Mouse (Mus musculus): ENCODE data around the gene Gm9945. TPM values are rescaled to one million over a fixed set of nuclear protein-coding genes. Genes with fewer than 3 reads are reported as not detected.

Gene Gm9945
- polyA plus RNA-seq, 1 experiment from 2014 or later: not detected

- 85% methylated on average over 8 of the region's 8 CpGs for WGBS
- no peak for ATAC-seq (ENCODE audit: insufficient number of reproducible peaks, low FRiP score, low TSS enrichment, low read depth)
Observed at GRCm38 (mm10) chr11:53447996-53448395, 32.0 kb upstream of the Gm9945 start.

GRCm38 (mm10) chr11:53448529-53448928 lies 31.4 kb upstream of the Gm9945 start:
- Histone ChIP-seq H3K36me3 (no peaks in the 10 kb centered on the region), H3K27ac (replicated peaks) (no peak overlapping the region), H3K27me3 (no peaks in the 10 kb centered on the region), H3K4me2 (replicated peaks) (no peak overlapping the region), H3K4me1 (no peaks in the 10 kb centered on the region), H3K9me3 (replicated peaks) (no peaks in the 10 kb centered on the region), H3K4me3 (replicated peaks) (no peak overlapping the region), H3K9ac (no peak overlapping the region)
- no peak for ATAC-seq (ENCODE audit: insufficient number of reproducible peaks, low FRiP score, low TSS enrichment, low read depth)
- WGBS: 81% methylated on average over 1 of the region's 1 CpGs

More at GRCm38 (mm10) chr11:53447996-53448395, 32.0 kb upstream of the Gm9945 start:
- Histone ChIP-seq H3K9ac (no peak overlapping the region), H3K27me3 (no peaks in the 10 kb centered on the region), H3K9me3 (replicated peaks) (no peaks in the 10 kb centered on the region), H3K36me3 (no peaks in the 10 kb centered on the region), H3K27ac (replicated peaks) (no peak overlapping the region), H3K4me3 (replicated peaks) (no peak overlapping the region), H3K4me2 (replicated peaks) (no peak overlapping the region), H3K4me1 (no peaks in the 10 kb centered on the region)

- Histone ChIP-seq H3K4me2 (replicated peaks) (no peak overlapping the region), H3K9ac (no peak overlapping the region)
Observed at GRCm38 (mm10) chr11:53450070-53450705, 29.8 kb upstream of the Gm9945 start.

GRCm38 (mm10) chr11:53451361-53451760 lies 28.6 kb upstream of the Gm9945 start:
- Histone ChIP-seq H3K27me3 (0 out of 2 replicates have a peak, but pooled peaks cover 4% of the 10 kb centered on the region), H3K9me3 (replicated peaks) (no peaks in the 10 kb centered on the region), H3K4me1 (no peaks in the 10 kb centered on the region), H3K9ac (no peak overlapping the region), H3K4me2 (replicated peaks) (no peak overlapping the region), H3K27ac (replicated peaks) (no peak overlapping the region), H3K36me3 (no peaks in the 10 kb centered on the region), H3K4me3 (replicated peaks) (no peak overlapping the region)
- no peak for ATAC-seq (ENCODE audit: insufficient number of reproducible peaks, low FRiP score, low TSS enrichment, low read depth)
- 63% methylated on average over 2 of the region's 2 CpGs for WGBS

More at GRCm38 (mm10) chr11:53450070-53450705, 29.8 kb upstream of the Gm9945 start:
- H3K27me3 ChIP-seq: no peaks in the 10 kb centered on the region
- H3K9me3 ChIP-seq (replicated peaks): no peaks in the 10 kb centered on the region
- H3K4me1 ChIP-seq: no peaks in the 10 kb centered on the region
- no peak for ATAC-seq (ENCODE audit: insufficient number of reproducible peaks, low FRiP score, low TSS enrichment, low read depth)
- WGBS: 51% methylated on average over 15 of the region's 15 CpGs
- no peak overlapping the region for H3K27ac ChIP-seq (replicated peaks)
- H3K4me3 ChIP-seq (replicated peaks): no peak overlapping the region
- H3K36me3 ChIP-seq: no peaks in the 10 kb centered on the region

GRCm38 (mm10) chr11:53452396-53452795 lies 27.6 kb upstream of the Gm9945 start:
- Histone ChIP-seq H3K27me3 (peaks cover 6% of the 10 kb centered on the region), H3K4me2 (replicated peaks) (no peak overlapping the region), H3K4me1 (0 out of 2 replicates have a peak, but pooled peaks cover 5% of the 10 kb centered on the region), H3K4me3 (replicated peaks) (no peak overlapping the region), H3K27ac (replicated peaks) (no peak overlapping the region), H3K36me3 (no peaks in the 10 kb centered on the region), H3K9me3 (replicated peaks) (no peaks in the 10 kb centered on the region), H3K9ac (no peak overlapping the region)
- WGBS: 95% methylated on average over 9 of the region's 9 CpGs
- ATAC-seq (ENCODE audit: insufficient number of reproducible peaks, low FRiP score, low TSS enrichment, low read depth): no peak

GRCm38 (mm10) chr11:53453031-53453430 lies 26.9 kb upstream of the Gm9945 start:
- Histone ChIP-seq H3K36me3 (no peaks in the 10 kb centered on the region), H3K4me2 (replicated peaks) (no peak overlapping the region), H3K9ac (no peak overlapping the region), H3K9me3 (replicated peaks) (no peaks in the 10 kb centered on the region), H3K27ac (replicated peaks) (no peak overlapping the region), H3K27me3 (peaks cover 11% of the 10 kb centered on the region), H3K4me3 (replicated peaks) (no peak overlapping the region), H3K4me1 (0 out of 2 replicates have a peak, but pooled peaks cover 8% of the 10 kb centered on the region)
- 80% methylated on average over 5 of the region's 5 CpGs for WGBS
- ATAC-seq (ENCODE audit: insufficient number of reproducible peaks, low FRiP score, low TSS enrichment, low read depth): no peak

GRCm38 (mm10) chr11:53456474-53457371 lies 23.2 kb upstream of the Gm9945 start, which contains the start of the genes Gm10447 and Shroom1:
Gene Gm10447, minus strand, starts transcription at chr11:53457110.
Gene Shroom1, plus strand, starts transcription at chr11:53457205.
- H3K36me3 ChIP-seq: no peaks in the 10 kb centered on the region
- ATAC-seq (ENCODE audit: insufficient number of reproducible peaks, low FRiP score, low TSS enrichment, low read depth): peak; percentile 86
- H3K4me3 ChIP-seq (replicated peaks): peak within 1 kb of the TSS; percentile 58
- peaks cover 22% of the 10 kb centered on the region for H3K27me3 ChIP-seq
- H3K9me3 ChIP-seq (replicated peaks): no peaks in the 10 kb centered on the region
- H3K27ac ChIP-seq (replicated peaks): 0 out of 2 replicates have a peak within 1 kb of the TSS, but pooled peaks have one; percentile 31
- 2% methylated on average over 42 of the region's 42 CpGs for WGBS
- peak within 1 kb of the TSS; percentile 94 for H3K4me2 ChIP-seq (replicated peaks)
- H3K9ac ChIP-seq: peak within 1 kb of the TSS; percentile 48
- H3K4me1 ChIP-seq: 0 out of 2 replicates have a peak, but pooled peaks cover 8% of the 10 kb centered on the region

GRCm38 (mm10) chr11:53457372-53457954 lies 22.5 kb upstream of the Gm9945 start:
- peak overlapping the region; percentile 94 for H3K4me2 ChIP-seq (replicated peaks)
- peaks cover 29% of the 10 kb centered on the region for H3K27me3 ChIP-seq
- no peak for ATAC-seq (ENCODE audit: insufficient number of reproducible peaks, low FRiP score, low TSS enrichment, low read depth)
- WGBS: 4% methylated on average over 29 of the region's 29 CpGs
- peak overlapping the region; percentile 58 for H3K4me3 ChIP-seq (replicated peaks)
- H3K36me3 ChIP-seq: no peaks in the 10 kb centered on the region
- H3K27ac ChIP-seq (replicated peaks): no peak overlapping the region
- no peaks in the 10 kb centered on the region for H3K9me3 ChIP-seq (replicated peaks)
- H3K4me1 ChIP-seq: 0 out of 2 replicates have a peak, but pooled peaks cover 8% of the 10 kb centered on the region
- H3K9ac ChIP-seq: peak overlapping the region; percentile 48

GRCm38 (mm10) chr11:53458996-53459395 lies 21.0 kb upstream of the Gm9945 start:
- Histone ChIP-seq H3K4me1 (peaks cover 17% of the 10 kb centered on the region), H3K4me3 (replicated peaks) (no peak overlapping the region), H3K4me2 (replicated peaks) (no peak overlapping the region), H3K9ac (no peak overlapping the region), H3K9me3 (replicated peaks) (no peaks in the 10 kb centered on the region), H3K27ac (replicated peaks) (no peak overlapping the region), H3K36me3 (no peaks in the 10 kb centered on the region), H3K27me3 (peaks cover 45% of the 10 kb centered on the region)
- no peak for ATAC-seq (ENCODE audit: insufficient number of reproducible peaks, low FRiP score, low TSS enrichment, low read depth)
- 61% methylated on average over 3 of the region's 3 CpGs for WGBS

GRCm38 (mm10) chr11:53460192-53460591 lies 19.8 kb upstream of the Gm9945 start:
- no peak for ATAC-seq (ENCODE audit: insufficient number of reproducible peaks, low FRiP score, low TSS enrichment, low read depth)
- no peak overlapping the region for H3K9ac ChIP-seq
- WGBS: 79% methylated on average over 3 of the region's 3 CpGs

GRCm38 (mm10) chr11:53461727-53462126 lies 18.2 kb upstream of the Gm9945 start:
- peak; percentile 20; the same call in 1 of the 2 replicates for ATAC-seq (ENCODE audit: insufficient number of reproducible peaks, low FRiP score, low TSS enrichment, low read depth)
- no peak overlapping the region for H3K27ac ChIP-seq (replicated peaks)
- peaks cover 28% of the 10 kb centered on the region for H3K4me1 ChIP-seq
- no peak overlapping the region for H3K4me2 ChIP-seq (replicated peaks)
- no peak overlapping the region for H3K4me3 ChIP-seq (replicated peaks)
- H3K9me3 ChIP-seq (replicated peaks): no peaks in the 10 kb centered on the region
- no peaks in the 10 kb centered on the region for H3K36me3 ChIP-seq
- H3K27me3 ChIP-seq: peaks cover 61% of the 10 kb centered on the region
- H3K9ac ChIP-seq: no peak overlapping the region
- WGBS: 28% methylated on average over 5 of the region's 5 CpGs

More at GRCm38 (mm10) chr11:53460192-53460591, 19.8 kb upstream of the Gm9945 start:
- H3K9me3 ChIP-seq (replicated peaks): no peaks in the 10 kb centered on the region
- H3K27me3 ChIP-seq: peaks cover 57% of the 10 kb centered on the region
- H3K27ac ChIP-seq (replicated peaks): no peak overlapping the region
- H3K4me3 ChIP-seq (replicated peaks): no peak overlapping the region
- H3K4me2 ChIP-seq (replicated peaks): no peak overlapping the region
- H3K4me1 ChIP-seq: peaks cover 18% of the 10 kb centered on the region
- no peaks in the 10 kb centered on the region for H3K36me3 ChIP-seq

Data from embryonic facial prominence, embryonic 15.5 days (tissue).